Mouse (Mus musculus): Measurements from ENCODE around the gene Erv3.

Erv3 gene

GRCm38 (mm10) chr2:131859721-131860120, at the start of gene Erv3:
Erv3 (minus strand) TSS chr2:131859747.
- DNase-seq (ENCODE audit: low spot score): no peak

GRCm38 (mm10) chr2:131908906-131909305, 49.4 kb upstream of the Erv3 start:
- DNase-seq (ENCODE audit: low spot score): no peak

DNA sequence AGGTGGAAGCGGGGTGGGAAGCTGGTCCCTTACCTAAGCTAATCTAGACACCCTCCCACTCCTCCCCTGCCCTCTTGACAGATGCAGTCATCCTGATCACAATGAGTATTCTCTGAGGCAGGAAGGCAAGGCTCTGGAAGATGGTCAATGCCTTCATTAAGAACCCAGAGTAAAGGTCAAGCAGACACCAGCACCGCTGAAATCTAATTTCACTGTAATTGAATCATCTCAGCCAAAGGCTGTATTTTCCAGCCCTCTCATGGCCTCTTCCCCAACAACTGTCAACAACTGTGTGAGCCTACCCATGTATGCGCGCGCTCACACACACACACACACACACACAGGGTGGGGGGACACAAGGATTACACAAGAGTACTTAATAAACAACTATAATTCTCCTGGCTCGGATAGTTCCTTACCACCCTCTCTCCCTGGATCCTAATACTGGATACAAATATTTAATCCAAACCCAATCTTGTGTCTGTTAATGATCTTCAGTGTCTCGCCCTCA, 48.9 kb upstream of the Erv3 start:
- DNase-seq (ENCODE audit: low spot score): no peak

DNA sequence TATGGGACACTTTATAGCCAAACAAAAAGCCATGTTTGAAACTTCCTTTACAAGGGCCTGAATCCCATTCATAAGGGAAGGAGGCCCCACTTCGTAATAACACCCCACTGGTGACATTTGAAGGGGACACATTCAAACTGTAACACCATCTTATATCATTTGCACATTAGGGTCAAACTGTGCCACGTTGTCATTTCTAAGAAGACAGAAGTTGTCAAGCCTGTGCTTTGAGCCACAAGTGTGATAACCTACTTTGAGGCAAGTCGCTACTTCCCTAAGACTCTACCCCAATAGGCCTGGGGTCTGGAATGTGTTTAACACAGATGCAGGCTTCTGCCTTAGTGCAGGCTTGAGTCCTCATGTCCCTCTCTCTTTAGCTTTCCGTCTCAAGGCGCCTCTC, 47.8 kb upstream of the Erv3 start:
- DNase-seq (ENCODE audit: low spot score): no peak

GRCm38 (mm10) chr2:131906846-131907245, 47.3 kb upstream of the Erv3 start:
- no peak for DNase-seq (ENCODE audit: low spot score)

GRCm38 (mm10) chr2:131906266-131906665, 46.7 kb upstream of the Erv3 start:
- DNase-seq (ENCODE audit: low spot score): no peak

GRCm38 (mm10) chr2:131905776-131906175, 46.2 kb upstream of the Erv3 start:
- no peak for DNase-seq (ENCODE audit: low spot score)

DNA sequence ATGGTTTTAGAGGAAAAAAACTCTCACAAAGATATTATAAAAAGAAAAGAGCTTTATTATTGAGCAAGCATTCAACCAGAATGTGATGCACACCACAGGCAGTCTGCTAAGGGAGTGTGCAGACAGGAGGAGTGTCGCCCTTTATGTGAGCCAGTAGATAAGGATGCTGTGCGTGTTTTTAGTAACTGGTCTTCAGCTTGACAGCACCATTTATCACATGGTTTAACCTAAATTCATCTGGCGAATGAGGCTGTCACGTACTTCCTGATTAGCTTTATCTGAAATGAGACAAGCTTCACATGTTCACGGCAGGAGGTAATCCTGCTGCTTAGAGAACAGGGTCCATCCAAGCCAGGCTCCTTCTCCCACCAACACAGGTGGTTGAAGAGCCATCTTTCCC, 45.5 kb upstream of the Erv3 start:
- no peak for DNase-seq (ENCODE audit: low spot score)

DNA sequence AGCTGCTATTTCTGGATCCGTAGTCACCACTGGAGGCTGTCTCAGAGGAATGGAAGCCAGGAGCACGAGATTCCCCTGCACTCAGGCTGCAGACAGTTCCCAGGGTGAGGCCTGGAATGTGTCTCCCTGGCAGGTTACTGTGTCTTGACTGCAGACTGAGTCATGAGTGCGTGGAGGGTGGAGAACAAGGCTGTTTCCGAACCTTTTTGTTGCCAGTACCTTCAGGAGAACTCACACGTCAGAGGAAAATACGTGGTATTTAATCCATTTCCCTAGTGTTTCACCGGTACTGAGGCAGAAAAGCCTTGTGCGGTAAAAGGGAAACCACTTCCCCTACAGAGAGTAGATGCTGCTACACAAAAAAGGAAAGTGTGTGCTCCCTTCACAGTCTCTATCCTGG, 43.3 kb upstream of the Erv3 start:
- DNase-seq (ENCODE audit: low spot score): no peak

DNA sequence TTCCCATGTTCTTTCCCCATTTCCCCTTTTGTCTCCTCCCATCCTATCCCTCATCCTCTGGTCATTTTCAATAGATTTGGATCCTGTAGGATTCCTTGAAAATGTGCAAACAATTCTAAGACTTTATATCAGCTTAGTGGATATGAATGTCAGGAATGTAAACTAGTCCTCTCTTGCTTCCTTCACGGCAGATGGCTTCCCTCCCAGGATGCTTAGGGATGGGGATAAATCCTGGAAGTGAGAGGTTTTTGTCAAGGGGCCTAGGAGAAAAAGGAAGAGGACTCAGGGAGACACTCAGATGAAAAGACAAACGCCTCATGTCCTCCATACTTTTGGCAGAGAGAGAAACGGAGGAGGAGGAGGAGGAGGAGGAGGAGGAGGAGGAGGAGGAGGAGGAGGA, 42.9 kb upstream of the Erv3 start:
- DNase-seq (ENCODE audit: low spot score): no peak

DNA sequence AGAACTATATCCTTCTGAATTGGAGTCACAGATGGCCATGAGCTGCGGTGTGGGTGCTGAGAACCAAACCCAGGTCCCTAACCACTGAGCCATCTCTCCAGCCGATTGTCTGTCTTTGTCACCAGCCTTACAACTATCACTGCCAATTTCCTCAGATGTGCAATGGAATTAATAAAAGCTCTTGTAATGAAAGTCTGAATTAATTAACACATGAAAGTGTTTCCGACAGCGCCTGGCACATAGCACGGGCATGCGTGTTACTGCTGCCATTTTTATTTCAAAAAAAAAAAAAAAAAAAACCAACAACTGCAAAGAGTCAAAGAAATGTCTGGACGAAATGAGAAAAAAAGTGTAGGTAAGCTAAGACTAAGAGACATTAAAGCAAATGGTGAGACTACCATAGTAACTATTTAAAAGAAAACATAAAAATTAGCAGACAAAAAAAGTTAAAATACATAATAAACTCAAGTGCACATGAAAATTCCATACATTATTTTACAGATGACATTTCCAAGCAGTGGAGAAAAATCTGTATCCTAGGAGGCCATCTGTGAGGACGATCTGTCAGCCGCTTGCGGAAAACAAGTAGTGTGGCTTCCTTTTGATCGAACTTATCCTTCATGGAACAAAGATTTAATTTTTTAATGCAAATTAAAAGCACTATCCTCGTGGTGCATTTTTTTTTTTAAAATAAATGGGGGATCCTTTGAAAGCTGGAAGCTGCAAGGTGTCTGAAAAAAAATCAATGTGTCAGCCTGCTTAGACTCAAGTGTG, 38.0 kb upstream of the Erv3 start:
- no peak for DNase-seq (ENCODE audit: low spot score)

GRCm38 (mm10) chr2:131896011-131896410, 36.5 kb upstream of the Erv3 start:
- DNase-seq (ENCODE audit: low spot score): no peak

DNA sequence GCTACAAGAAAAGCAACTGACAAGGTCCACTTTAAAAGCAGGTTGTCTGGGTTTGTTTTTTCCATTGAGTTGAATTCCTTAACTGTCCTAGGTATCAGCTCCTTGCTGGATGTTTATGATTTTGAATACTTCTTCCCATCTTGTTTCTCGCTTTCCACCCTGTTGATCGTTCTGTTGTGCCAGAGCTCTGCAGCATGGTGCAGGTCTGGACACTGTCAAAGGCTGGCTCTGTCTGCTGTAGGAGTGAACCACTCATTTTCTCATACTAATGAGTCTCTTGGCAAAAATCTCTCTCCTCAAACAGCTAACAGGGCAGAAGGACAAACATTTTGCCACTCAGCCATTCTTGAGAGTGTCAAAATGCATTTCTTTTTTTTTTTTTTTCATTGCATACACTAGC, 35.6 kb upstream of the Erv3 start:
- DNase-seq (ENCODE audit: low spot score): no peak

DNA sequence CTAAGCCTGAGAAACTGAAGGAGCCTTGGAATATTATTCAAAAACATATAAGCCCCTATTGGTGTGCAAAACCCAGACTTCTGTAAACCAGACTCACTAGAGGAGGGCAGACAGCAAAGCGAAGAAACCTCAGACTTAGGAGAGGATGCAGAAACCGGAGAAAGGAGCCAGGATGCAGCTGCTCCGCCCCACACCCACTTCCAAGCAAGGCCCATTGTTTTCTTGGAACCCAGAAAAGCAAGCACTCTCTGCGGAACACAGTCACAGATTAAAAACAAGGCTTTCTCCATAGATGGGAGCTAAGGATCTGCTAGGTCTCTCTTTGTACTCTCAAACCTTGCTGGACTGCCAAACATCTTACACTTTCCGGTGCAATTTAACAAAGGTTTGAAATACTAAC, 33.0 kb upstream of the Erv3 start:
- no peak for DNase-seq (ENCODE audit: low spot score)

- DNase-seq (ENCODE audit: low spot score): no peak
Measured at GRCm38 (mm10) chr2:131888233-131888632, 28.7 kb upstream of the Erv3 start.

- DNase-seq (ENCODE audit: low spot score): no peak
Measured at GRCm38 (mm10) chr2:131886503-131887160, 27.1 kb upstream of the Erv3 start.

DNA sequence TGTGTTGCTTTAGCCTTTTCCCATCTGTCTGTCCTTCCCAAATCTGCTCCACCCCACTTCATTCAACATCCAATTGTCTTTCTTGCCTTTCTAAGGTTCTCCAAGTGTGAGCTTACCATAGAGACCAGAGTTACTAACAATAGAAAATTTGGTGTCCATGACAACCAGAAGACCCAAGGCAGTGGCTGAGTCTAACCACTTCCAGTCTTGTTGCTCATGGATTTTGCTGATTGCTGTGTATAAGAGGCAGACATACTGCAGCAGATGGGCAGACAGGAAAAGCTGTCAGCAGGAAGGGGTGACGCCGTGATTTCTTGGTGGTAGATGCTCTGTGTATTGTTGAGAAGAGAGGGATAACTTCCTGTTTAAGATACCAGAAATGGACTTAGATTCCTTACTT, 23.6 kb upstream of the Erv3 start:
- DNase-seq (ENCODE audit: low spot score): no peak

- DNase-seq (ENCODE audit: low spot score): no peak
Measured at GRCm38 (mm10) chr2:131881766-131882165, 22.2 kb upstream of the Erv3 start.

DNA sequence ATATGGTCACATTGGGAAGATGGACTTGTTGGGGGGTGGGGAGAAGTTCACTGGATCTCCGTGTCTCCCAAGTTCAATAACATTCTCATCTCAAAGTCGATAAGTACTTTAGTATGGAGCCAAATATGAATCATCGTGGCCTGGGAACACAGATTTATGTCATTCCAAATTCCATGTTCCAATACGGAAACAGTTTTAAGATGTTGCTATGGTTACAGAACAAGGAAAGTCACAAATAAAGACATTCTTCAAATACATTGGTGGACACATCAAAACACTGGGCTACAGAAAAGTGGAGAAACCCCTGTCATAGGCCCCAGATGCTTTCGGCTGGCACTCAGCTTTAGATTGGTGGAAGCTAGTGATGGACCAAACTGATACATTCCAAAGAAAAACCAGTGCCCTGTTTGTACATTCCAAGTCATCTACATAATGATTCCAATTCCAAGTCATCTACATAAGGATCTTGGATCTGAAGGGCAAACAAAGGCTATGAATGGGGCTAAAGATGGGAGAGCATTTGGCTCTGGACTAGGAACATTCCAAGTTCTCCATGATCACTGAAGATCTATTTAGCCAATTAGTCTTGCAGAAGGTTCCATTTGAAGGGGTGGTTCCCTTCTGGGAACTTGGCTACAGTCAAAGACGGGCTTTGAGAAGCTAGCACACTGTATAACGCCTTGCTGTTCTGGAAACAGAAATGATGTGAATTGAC, 17.2 kb upstream of the Erv3 start:
- DNase-seq (ENCODE audit: low spot score): no peak

DNA sequence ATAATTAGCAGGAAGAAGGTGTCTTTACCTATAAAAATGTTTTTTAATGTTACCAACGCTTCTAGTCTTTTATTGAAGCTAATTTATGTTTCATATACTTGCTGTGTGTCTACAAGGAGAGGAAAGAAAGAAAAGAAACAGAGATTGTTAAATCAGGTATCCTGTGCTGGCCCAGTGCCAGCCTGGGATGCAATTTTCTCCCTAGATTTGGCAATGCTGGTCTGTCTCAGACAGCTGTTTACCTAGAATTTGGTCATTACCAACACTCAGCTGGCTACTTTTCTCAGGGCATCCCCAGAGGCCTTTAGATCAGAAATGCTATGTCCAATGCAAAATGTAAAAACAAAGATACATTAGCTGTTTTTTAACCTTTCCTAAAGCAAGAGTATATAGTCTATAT, 13.8 kb upstream of the Erv3 start:
- no peak for DNase-seq (ENCODE audit: low spot score)

- no peak for DNase-seq (ENCODE audit: low spot score)
Measured at GRCm38 (mm10) chr2:131868983-131869382, 9.4 kb upstream of the Erv3 start.

DNA sequence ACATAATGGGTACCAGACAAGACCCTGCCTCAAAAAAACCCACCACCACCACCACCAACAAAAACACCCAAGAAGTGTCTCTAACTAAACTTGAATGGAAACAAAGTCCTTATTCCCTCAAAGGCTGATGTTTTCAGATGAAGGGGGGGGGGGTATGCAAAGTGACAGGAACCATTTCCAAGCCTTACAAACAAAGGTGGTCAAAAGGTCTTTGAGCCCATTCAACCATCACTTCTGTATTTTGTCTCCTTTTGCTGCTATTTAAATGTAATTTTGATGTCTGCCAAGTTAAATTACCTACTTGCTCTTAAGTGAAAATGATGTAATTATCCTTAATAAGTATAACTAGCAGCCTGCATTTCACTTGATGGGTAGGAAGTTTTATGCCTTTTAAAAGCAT, 7.1 kb upstream of the Erv3 start:
- no peak for DNase-seq (ENCODE audit: low spot score)

- no peak for DNase-seq (ENCODE audit: low spot score)
Measured at GRCm38 (mm10) chr2:131864262-131864796, 4.8 kb upstream of the Erv3 start.
